Mouse (Mus musculus): ENCODE data around the gene Eif1ad. TPM values are rescaled to one million over a fixed set of nuclear protein-coding genes. Genes with fewer than 3 reads are reported as not detected.
"Not testable (repeated sequence)": the region's sequence is repeated elsewhere in the genome, so short reads cannot be mapped to it uniquely, and the experiment has no call there.

Gene Eif1ad
- total RNA-seq (2021), result 10 to 100 TPM; 36.5 to 42.2 TPM
- long read RNA-seq, experiment 1, transcript Eif1ad-201 (6 exons, 2,556 nt), result major isoform, 31 of 41 reads
- long read RNA-seq, experiment 1, partial matches to known transcripts, result 9 of 41 reads
- long read RNA-seq, experiment 1, other reads (novel, unspliced or antisense), result 1 of 41 reads
- long read RNA-seq, experiment 2, transcript Eif1ad-201 (6 exons, 2,556 nt), result major isoform, 54 of 71 reads
- long read RNA-seq, experiment 2, partial matches to known transcripts, result 4 of 71 reads
- long read RNA-seq, experiment 2, other reads (novel, unspliced or antisense), result 13 of 71 reads

- peak; percentile 79 to 96 for DNase-seq (ENCODE audit: low spot score in 2 of 2)
Measured at GRCm38 (mm10) chr19:5366175-5367052, at the start of gene Eif1ad. Gene Eif1ad (plus strand): TSS chr19:5366741.

DNA sequence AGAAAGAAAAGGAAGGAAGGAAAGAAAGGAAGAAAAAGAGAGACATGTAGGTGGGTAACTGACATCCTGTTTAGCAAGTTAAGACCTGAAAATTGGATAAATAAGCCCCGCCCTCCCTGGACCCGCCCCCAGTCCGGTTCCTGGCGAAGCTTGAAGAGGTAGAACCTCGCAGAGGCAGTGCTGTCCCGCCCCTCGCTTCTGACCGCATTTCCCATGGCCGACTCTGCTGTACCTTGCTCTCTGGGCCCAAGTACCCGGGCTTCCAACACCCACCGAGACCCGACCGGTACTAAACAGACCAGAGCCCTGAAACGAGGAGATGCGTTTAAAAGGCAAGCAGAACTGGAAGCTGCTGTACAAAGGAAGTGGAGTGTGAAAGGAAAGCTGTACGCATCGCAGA is 42.7 kb upstream of the Eif1ad start:
- no peak for DNase-seq (ENCODE audit: low spot score in 2 of 2)

DNA sequence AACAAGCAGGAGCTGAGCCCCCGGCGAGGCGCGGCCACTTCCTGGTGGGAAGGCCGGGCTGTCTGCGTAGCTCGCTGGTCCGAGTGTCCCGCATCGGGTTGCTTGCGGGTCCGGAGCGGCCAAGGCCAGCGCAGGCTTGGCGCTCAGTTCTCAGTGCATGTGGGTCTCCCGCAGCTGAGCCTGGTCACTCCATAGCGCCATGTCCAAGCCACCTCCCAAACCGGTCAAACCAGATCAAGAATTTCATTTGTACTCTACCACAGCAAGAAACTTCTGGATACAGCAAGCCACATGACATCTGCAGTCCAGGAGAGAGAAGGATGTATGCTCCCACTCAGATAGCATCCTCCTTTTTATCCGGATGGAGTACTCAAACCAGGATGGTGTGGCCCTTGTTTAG is 38.6 kb upstream of the Eif1ad start:
- no peak for DNase-seq (ENCODE audit: low spot score in 2 of 2)

- no peak for DNase-seq (ENCODE audit: low spot score in 2 of 2)
Measured at GRCm38 (mm10) chr19:5334741-5335140, 31.8 kb upstream of the Eif1ad start.

DNA sequence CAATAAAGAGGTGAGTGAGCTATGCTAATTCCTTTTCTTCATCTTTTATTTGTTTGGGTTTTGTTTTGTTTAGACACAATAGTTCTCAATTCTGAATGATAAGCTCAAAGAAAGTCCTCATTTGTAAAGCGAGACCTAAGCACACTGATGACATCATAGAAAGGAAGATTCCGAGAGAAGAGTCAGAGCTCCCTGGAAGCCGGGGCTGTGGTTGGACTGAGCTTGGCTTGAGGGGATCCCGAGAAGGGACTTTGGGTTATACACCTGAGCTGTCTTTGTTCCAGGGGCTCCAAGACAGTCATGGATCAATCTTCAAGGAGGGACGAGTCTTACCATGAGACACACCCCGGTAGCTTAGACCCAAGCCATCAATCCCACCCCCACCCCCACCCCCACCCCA is 31.1 kb upstream of the Eif1ad start, which contains the start of gene Catsper1:
Gene Catsper1 (plus strand): TSS at position 301 of the 400 bp plus-strand sequence.
- no peak for DNase-seq (ENCODE audit: low spot score in 2 of 2)

DNA sequence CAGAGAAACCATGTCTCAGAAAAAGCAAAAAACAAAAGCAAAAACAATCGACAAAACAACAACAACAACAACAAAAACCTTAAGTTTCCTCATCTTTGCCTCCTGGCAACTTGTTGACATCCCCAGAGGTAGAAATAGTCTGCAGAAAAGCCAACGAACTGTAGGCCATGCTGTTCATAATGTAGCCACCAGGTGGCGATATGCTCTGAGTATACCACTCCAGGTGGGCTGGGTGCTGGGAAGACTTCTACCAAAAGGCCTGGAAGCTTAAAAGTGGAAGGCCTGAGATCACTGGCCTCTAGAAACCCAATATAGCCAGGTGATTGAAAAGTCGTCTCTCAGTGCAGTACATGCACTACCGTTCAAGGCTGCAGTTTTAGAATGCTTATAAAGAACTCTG is 28.6 kb upstream of the Eif1ad start:
- peak; percentile 48 to 53 for DNase-seq (ENCODE audit: low spot score in 2 of 2)

- no peak for DNase-seq (ENCODE audit: low spot score in 2 of 2)
Measured at GRCm38 (mm10) chr19:5341360-5341759, 25.2 kb upstream of the Eif1ad start.

DNA sequence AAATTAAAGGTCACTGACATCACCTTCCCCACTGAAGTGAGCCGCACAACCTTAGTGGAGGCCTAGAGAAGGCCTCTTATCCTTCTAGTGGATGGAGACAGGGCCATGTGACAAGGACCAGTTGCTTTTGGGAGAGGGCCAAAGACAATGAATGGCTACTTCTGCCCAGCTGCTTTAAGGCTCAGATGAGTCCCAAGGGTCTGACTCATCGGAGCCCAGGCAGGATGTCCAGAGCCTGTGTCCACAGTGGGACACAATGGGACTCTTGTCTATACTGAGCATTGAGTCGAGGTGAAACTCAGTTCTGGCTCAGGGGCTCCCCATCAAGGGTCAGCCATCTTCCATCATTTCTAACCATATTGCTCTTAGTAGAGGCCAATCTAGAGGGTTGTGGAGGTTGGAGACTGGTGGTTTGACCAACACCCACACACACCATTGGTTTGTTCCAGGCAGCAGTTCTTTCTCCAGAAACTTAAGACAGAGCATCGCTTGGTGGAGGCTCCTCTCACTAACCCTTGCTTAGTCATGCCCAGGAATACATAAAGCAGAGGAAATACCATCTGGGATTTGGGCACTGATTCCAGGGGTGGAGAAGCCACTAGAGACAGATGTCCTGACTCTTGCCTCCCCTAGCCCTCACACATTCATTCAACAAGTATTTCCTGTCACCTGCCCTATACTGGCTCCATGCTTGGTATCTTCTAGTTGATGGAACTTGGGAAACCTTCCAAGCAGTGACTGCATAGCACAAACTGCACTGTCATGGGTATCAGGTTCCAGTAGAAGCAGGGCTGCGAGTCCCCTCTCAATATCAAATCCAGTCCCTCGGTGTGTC is 21.0 kb upstream of the Eif1ad start:
- no peak for DNase-seq (ENCODE audit: low spot score in 2 of 2)

DNA sequence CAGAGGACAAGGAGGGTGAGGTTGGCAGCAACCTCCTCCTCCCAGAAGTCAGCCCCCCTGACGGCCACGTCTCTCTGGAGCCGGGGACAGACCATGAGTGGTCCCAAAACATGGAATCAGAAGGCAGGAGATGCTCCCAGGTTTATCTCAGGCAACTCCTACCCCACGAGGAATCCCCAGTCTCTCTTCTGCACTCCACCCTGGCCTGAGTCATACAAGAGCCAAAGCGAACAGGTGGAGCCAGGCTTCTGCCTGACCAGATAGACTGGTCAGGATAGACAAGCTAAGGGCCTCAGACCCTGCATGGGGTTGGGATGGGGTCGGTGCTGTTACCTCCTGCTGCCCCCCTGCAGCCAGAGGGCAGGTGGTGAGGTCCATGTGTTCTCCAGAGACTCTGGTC is 18.5 kb upstream of the Eif1ad start:
- no peak for DNase-seq (ENCODE audit: low spot score in 2 of 2)

DNA sequence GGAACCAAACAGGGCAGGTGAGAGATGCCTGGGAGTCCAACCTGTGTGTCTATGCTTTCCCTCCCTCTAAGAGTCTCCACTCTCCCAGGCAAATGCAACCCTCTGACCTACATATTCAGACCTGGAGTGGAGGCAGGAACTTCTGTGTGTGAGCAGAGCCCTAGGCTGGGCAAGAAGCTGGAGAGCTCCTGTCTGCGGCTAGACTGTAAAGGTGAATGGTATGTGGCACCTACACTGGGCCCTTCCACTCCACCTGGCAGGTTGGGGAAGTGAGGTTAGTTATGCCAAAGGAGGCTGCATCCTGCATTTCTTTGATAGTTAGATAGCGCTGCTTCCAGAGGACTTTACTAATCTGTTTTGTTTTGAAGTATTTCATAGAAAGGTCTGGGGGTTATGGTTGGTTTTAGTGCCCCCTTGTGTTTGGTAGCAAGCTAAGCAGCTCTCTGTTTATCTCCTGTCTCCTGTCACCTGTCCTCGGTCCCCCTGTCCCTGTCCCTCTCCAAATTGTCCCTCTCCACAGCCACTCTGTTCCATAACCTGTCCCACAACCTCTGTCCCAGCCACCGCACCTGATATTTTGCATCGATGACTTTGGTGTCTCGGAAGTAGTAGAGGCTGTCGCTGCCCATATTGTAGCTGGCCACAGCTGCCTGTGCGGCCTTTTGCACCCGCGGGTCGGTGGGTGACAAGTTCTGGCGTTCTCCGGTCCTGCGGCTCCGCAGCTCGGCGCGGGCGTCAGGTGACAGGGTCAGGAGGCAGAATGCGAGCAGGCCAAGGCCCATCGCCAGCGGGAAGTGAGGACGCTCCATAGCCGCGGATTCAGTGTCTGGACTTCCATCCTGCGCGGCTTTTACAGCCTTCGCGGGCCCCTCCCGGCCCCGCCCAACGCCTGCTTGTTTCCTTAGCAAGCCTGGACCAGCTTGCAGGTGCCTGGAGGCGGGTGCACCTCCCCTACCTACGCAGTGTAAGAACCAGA is 17.7 kb upstream of the Eif1ad start:
- no peak for DNase-seq (ENCODE audit: low spot score in 2 of 2)

DNA sequence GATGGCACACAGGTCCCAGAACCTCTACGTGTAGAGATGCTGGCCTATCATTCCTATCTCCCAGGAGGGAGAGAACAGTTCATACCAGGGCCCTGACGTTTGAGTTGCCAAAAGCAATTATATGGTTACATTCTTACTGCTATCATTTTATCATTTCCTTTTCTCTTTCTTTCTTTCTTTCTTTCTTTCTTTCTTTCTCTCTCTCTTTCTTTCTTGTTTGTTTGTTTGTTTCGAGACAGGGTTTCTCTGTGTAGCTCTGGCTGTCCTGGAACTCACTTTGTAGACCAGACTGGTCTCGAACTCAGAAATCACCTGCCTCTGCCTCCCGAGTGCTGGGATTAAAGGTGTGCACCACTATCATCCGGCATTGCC is 17.1 kb upstream of the Eif1ad start, which contains the start of gene Cst6:
Gene Cst6 (minus strand): TSS at position 73 of the 372 bp plus-strand sequence.
- DNase-seq (ENCODE audit: low spot score in 2 of 2), result not testable (repeated sequence)

- DNase-seq (ENCODE audit: low spot score in 2 of 2), result no peak
Measured at GRCm38 (mm10) chr19:5353609-5354008, 12.9 kb upstream of the Eif1ad start.

DNA sequence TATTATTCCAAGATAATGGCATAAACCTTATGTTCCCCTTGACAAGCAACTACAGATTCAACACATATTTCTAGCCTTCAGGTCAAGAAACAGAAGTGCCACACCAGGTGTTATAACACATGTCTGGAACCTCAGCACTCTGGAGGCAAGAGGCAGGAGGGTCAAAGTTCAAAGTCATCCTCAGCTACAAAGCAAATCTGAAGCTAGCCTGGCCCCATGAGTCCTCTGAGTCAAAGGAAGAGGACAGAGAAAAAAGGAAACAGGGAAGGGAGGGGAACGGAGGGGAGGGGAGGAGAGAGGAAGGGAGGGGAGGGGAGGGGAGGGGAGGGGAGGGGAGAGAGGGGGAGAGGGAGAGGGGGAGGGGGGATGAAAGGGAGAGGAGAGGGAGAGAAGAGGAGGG is 10.5 kb upstream of the Eif1ad start:
- DNase-seq (ENCODE audit: low spot score in 2 of 2), result no peak

DNA sequence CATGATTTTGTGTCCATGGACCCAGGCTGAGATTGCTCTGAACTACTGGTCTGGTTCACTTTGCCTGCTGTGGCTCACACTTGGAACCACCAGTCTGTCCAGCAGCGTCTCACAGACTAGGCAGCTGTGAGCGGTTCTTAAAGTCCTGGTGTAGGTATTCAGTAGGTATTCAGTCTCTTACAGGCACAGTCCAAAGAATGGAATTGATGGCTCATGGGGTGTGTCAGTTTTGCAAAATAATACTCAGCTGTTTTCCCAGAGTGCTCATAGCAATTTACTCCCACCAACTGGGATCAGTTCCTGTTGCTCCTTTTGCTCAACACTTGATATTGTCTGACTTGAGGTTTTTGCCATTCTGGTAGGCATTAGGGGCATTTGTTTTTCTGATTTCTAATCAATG is 4.4 kb upstream of the Eif1ad start:
- no peak for DNase-seq (ENCODE audit: low spot score in 2 of 2)

DNA sequence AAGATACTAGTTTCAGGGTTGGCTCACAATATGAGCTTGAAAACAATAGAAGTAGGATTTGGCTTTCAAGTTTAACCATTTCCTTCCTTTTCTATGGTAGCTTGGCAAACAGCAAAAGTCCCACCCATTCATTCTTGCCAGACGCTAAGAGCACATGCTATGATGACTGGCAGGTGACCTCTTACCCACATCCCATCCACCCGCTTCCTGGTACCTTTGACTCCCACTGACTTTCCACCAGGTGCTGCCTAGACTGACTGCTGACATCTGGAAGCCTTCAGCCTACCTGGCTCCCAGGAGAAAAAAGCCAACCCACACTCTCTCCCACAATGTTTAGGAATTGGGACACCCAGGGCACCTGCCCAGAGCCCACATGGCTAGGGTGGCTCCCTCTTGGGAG is 2.4 kb upstream of the Eif1ad start:
- no peak for DNase-seq (ENCODE audit: low spot score in 2 of 2)

GRCm38 (mm10) chr19:5365751-5366150 is 790 bp upstream of the Eif1ad start:
- DNase-seq (ENCODE audit: low spot score in 2 of 2), result no peak

GRCm38 (mm10) chr19:5367053-5367359 is 465 bp downstream of the Eif1ad start, which contains the start of gene Banf1:
Gene Banf1 (minus strand): TSS chr19:5367168.
- DNase-seq (ENCODE audit: low spot score in 2 of 2), result no peak

DNA sequence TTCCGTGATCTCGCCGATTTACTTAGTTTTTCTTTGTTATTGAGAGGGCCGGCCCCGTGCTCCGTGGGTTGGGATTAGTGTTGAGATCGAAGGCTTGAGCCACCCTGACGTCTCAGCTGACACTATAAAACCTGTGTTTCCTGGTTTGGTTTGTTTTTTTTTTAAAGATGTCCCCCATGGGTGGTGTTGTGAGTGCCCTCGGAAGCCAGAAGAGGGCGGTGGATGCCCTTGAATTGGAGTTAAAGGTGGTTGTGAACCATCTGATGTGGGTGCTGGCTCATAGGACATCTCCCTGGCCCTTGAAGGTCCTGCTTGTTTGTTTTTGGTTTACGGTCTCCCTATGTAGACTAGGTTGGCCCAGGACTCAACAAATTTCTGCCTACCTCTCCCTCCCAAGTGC is 914 bp downstream of the Eif1ad start:
- DNase-seq (ENCODE audit: low spot score in 2 of 2), result no peak

DNA sequence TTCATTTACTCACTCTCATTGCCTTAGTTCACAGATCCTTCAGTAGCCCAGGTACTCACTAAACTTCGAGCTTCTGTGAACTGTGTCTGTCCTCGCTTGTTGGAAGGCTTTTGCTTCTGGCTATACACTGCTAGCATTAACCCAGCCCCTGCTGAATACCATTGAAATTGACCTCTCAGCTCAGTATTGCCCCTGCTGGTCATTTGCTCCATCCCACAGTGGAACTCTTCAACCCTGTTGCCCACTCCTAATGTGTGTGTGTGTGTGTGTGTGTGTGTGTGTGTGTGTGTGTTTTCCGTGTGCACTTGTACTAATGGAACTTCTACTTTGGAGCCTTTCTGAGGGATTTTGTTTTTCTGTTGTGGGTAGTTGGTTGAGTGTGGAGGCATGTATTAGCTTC is 4.4 kb downstream of the Eif1ad start:
- DNase-seq (ENCODE audit: low spot score in 2 of 2), result no peak

DNA sequence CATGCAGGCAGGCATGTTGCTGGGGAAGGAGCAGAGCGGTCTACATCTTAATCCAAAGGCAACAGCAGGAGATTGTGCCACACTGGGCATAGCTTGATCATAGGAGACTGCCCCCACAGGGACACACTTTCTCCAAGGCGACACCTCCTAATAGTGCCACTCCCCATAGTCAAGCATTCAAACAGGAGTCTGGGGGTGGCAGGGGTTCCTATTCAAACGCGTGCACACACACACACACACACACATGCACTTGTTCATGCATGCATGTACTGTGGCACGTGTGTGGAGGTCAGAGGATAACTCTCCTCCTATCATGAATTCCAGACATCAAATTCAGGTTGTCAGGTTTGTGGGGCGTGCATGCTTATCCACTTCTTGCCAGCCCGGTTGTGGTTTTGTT is 6.2 kb downstream of the Eif1ad start:
- DNase-seq (ENCODE audit: low spot score in 2 of 2), result no peak
